Mouse (Mus musculus) hindbrain, embryonic 15.5 days (tissue): ENCODE measurements around the gene Abca3. TPM values are rescaled to one million over a fixed set of nuclear protein-coding genes. Genes with fewer than 3 reads are reported as not detected.
A peak's percentile ranks its signal among the peaks of the same experiment; 100 is the strongest.

Source experiments
- ATAC-seq: fragments of 200-750 bp; cut with Nextera tagmentation; 2 replicates; pipeline ENCODE4 v1.8.0; 2017; ENCODE audit warnings: low read depth, moderate number of reproducible peaks, moderate TSS enrichment; ENCODE audit not compliant: low FRiP score
- H3K27ac ChIP-seq: fragments of 300-500 bp; sonication (generic); replicated peaks from 2 replicates; pipeline ENCODE4 v1.5.1; 2015; ENCODE audit warnings: mild to moderate bottlenecking, inconsistent platforms
- H3K27me3 ChIP-seq: fragments of 300-500 bp; sonication (generic); 2 replicates; pipeline ENCODE4 v1.6.1; 2015; ENCODE audit warnings: control low read depth, inconsistent platforms
- H3K36me3 ChIP-seq: fragments of 300-500 bp; sonication (generic); 2 replicates; pipeline ENCODE4 v1.6.1; 2015; ENCODE audit warnings: control low read depth, inconsistent platforms
- H3K4me1 ChIP-seq: fragments of 300-500 bp; sonication (generic); replicated peaks from 2 replicates; pipeline ENCODE4 v1.6.1; 2015; ENCODE audit warnings: control low read depth, inconsistent platforms
- H3K4me2 ChIP-seq: fragments of 300-500 bp; sonication (generic); 2 replicates; pipeline ENCODE4 v1.6.1; 2015; ENCODE audit warnings: moderate library complexity, mild to moderate bottlenecking, inconsistent platforms
- H3K4me3 ChIP-seq: fragments of 300-500 bp; sonication (generic); 2 replicates; pipeline ENCODE4 v1.5.1; 2015; ENCODE audit warnings: mild to moderate bottlenecking, inconsistent platforms
- H3K9ac ChIP-seq: fragments of 300-500 bp; sonication (generic); 2 replicates; pipeline ENCODE4 v1.6.1; 2015; ENCODE audit warnings: inconsistent platforms
- H3K9me3 ChIP-seq: fragments of 300-500 bp; sonication (generic); 2 replicates; pipeline ENCODE4 v1.6.1; 2016; ENCODE audit warnings: control low read depth, inconsistent platforms
- WGBS: fragments of 180-500 bp; shearing (Covaris S2); methylation state at CpG from one replicate; pipeline ENCODE4 v1.1.7; 2015; 5-methylcytosine and 5-hydroxymethylcytosine counted together
- polyA plus RNA-seq: library from polyadenylated mRNA; unstranded; fragments of >200 nt; fragmentation: Nextera tagmentation; extraction: Ambion mirVana; gene quantifications from 2 replicates; pipeline ENCODE4 v1.2.1, GENCODE M21; 2015

Abca3 gene
- 31.0 and 31.9 TPM in 2 replicates for polyA plus RNA-seq

DNA sequence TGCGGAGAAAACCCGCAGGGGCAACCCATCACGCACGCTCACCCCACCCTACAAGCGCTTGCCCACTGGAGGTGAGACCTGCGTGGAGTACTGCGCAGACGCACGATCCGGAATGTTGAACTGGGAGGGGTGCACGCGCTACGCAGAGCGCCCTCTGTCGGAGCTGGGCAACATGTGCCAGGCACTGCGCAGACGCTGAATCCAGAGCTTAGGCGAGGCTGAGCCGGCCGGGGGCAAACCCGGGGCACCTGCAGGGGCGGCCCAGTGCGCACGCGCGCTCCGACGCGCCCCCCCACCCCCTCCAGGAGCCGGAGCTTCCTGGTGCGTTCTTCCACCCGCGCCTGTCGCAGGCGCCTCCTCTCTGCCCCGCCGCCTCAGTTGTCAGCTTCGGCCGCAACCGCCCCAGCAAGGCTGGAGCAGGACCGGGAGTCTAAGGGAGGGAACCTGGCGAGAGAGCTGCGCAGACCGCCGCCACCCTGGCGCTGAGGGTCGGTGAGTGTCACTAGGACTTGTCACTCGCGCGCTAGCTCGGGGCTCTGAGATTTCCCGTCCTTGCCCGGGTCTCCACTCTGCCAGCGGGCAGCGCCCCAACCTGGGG, at the start of gene Abca3:
Gene Abca3 (plus strand): TSS at position 191 of the 598 bp plus-strand sequence.
- Histone ChIP-seq H3K9ac (peak within 1 kb of the TSS; percentile 92), H3K27me3 (no peaks in the 10 kb centered on the region), H3K27ac (peak within 1 kb of the TSS; percentile 84), H3K4me1 (peaks cover 39% of the 10 kb centered on the region), H3K4me2 (peak within 1 kb of the TSS; percentile 92), H3K36me3 (no peaks in the 10 kb centered on the region), H3K9me3 (no peaks in the 10 kb centered on the region), H3K4me3 (peak within 1 kb of the TSS; percentile 86)
- under 1% methylated on average over 55 of the region's 55 CpGs for WGBS
- peak; percentile 98 for ATAC-seq

DNA sequence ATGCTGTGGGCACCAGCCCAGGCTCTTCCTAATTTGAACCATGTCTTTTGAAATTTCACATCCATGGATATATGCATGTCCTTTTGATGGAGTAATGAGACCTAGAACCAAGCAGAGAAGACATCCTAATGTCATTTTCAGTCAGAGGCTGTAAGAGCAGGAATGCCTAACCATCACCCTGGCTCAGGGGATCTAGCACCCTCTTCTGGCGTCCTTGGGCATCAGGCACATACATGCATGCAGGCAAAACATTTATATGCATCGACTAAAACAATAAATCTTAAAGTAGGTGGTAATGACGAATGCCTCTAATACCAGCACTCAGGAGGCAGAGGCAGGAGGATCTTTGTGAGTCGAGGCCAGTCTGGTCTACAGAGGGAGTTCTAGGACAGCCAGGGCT, 44.2 kb upstream of the Abca3 start:
- Histone ChIP-seq H3K27me3 (no peaks in the 10 kb centered on the region), H3K4me3 (no peak overlapping the region), H3K9me3 (no peaks in the 10 kb centered on the region), H3K9ac (no peak overlapping the region), H3K4me1 (no peaks in the 10 kb centered on the region), H3K27ac (no peak overlapping the region), H3K36me3 (no peaks in the 10 kb centered on the region), H3K4me2 (no peak overlapping the region)
- 45% methylated on average over 4 of the region's 4 CpGs for WGBS
- ATAC-seq, result no peak

DNA sequence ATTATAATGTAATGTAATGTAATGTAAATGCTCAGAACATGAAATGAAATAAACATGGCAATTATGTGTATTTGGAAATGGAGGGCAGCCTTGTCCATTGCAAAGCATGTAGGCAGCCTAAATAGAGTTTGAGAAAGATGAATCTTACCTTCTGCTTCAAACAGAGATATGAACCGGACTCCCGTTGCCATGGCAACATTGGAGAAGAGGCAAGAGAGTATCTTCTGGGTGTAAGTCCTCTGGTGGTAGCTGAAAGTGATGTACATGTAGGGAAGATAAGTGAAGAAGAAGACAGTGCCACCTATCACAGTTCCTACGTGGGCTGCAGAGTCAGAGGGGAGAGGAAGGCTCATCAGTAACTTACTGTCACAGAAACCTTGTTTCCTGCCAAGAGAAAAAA, 30.9 kb upstream of the Abca3 start:
- Histone ChIP-seq H3K4me3 (no peak overlapping the region), H3K36me3 (no peaks in the 10 kb centered on the region), H3K4me2 (no peak overlapping the region), H3K27me3 (no peaks in the 10 kb centered on the region), H3K27ac (no peak overlapping the region), H3K4me1 (no peaks in the 10 kb centered on the region), H3K9me3 (no peaks in the 10 kb centered on the region), H3K9ac (no peak overlapping the region)
- ATAC-seq, result no peak
- WGBS, result 84% methylated on average over 3 of the region's 3 CpGs

DNA sequence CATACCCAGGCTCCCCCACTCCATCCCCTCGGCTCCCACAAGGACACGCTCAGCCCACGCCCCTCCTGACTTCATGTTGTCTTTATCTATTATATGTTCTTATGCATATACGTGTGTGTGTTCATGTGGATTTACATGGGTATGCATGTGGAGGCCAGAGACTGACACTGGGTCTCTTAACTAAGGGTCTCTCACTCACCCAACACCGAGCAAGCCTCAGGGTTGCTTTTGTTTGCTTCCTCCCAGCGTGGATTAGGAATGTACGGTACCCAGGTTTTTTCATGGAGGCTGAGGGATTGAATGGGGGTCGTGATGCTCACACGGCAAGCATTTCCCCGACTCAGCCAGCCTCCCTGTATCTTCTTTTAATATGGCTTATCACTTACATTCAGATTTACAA, 26.7 kb upstream of the Abca3 start:
- no peaks in the 10 kb centered on the region for H3K27me3 ChIP-seq
- no peak overlapping the region for H3K9ac ChIP-seq
- no peaks in the 10 kb centered on the region for H3K9me3 ChIP-seq
- ATAC-seq, result no peak
- no peak overlapping the region for H3K4me3 ChIP-seq
- H3K4me2 ChIP-seq, result no peak overlapping the region
- WGBS, result 92% methylated on average over 10 of the region's 10 CpGs
- no peaks in the 10 kb centered on the region for H3K4me1 ChIP-seq
- H3K27ac ChIP-seq, result no peak overlapping the region
- H3K36me3 ChIP-seq, result no peaks in the 10 kb centered on the region

DNA sequence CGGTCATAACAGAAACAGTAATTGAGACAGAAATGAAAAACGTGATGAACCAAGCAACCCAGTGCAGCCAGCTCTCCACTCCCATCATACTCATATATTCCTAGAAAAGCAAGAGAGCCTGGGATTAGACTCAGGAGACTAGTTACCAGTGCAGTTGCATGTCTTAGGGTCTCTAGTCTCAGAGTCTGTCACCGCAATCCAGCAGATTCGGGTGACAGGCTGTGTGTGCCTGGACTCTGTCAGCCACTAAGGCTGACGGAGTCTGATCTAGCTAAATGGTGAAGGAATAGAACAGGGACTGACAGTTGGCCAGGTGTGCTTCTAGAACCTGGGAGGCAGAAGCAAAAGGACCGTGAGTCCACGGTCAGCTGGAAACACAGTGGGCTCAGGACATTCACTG, 24.1 kb upstream of the Abca3 start:
- ATAC-seq, result no peak
- H3K9me3 ChIP-seq, result no peaks in the 10 kb centered on the region
- no peak overlapping the region for H3K27ac ChIP-seq
- no peak overlapping the region for H3K4me3 ChIP-seq
- no peaks in the 10 kb centered on the region for H3K27me3 ChIP-seq
- no peak overlapping the region for H3K4me2 ChIP-seq
- no peak overlapping the region for H3K9ac ChIP-seq
- no peaks in the 10 kb centered on the region for H3K36me3 ChIP-seq
- WGBS, result 83% methylated on average over 7 of the region's 7 CpGs
- no peaks in the 10 kb centered on the region for H3K4me1 ChIP-seq

DNA sequence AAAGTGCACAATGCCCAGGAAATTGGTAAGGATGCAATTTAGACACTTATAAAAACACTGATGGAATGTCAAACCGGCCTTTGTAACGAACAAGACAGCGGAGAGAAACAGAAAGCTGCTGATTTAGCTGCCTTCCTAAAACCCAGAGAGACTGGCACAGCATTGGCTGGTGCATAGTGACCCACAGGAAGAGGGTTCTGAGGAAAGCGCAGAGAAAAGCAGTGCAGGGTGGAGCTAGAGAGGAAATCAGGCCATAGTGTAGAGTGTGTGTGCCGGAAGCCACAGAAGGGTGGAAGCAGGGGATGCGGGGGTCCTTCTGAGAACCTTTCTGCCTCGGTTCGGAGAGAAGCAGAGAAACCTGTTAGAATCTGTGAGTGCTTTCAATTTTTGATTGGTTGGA, 7.1 kb upstream of the Abca3 start:
- no peak overlapping the region for H3K4me2 ChIP-seq
- H3K4me1 ChIP-seq, result no peaks in the 10 kb centered on the region
- no peak overlapping the region for H3K27ac ChIP-seq
- no peak overlapping the region for H3K4me3 ChIP-seq
- H3K27me3 ChIP-seq, result no peaks in the 10 kb centered on the region
- H3K9ac ChIP-seq, result no peak overlapping the region
- 88% methylated on average over 8 of the region's 8 CpGs for WGBS
- no peaks in the 10 kb centered on the region for H3K36me3 ChIP-seq
- ATAC-seq, result no peak
- no peaks in the 10 kb centered on the region for H3K9me3 ChIP-seq

DNA sequence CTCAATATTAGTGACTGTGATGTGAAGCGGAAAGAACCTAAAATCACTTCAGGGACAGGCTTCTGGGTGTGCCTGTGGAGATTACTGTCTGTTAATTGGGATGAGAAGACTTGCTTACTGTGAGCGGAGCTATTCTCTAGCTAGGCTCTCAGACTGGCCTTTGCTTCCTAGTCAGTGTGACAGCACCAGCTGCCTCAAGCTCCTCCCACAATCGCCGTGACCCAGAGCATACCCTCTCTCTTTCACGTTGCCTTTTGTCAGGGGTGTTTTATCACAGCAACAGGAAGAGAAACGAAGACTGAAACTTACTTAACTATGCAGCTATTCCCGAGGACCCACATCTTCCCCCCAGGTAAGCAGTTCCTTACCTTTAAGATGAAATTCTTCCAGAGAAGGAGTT, 4.9 kb upstream of the Abca3 start:
- no peaks in the 10 kb centered on the region for H3K36me3 ChIP-seq
- no peak overlapping the region for H3K9ac ChIP-seq
- 50% methylated on average over 7 of the region's 7 CpGs for WGBS
- H3K9me3 ChIP-seq, result no peaks in the 10 kb centered on the region
- H3K4me2 ChIP-seq, result no peak overlapping the region
- H3K4me1 ChIP-seq, result peaks cover 9% of the 10 kb centered on the region
- H3K27ac ChIP-seq, result no peak overlapping the region
- no peak overlapping the region for H3K4me3 ChIP-seq
- H3K27me3 ChIP-seq, result no peaks in the 10 kb centered on the region
- ATAC-seq, result no peak

DNA sequence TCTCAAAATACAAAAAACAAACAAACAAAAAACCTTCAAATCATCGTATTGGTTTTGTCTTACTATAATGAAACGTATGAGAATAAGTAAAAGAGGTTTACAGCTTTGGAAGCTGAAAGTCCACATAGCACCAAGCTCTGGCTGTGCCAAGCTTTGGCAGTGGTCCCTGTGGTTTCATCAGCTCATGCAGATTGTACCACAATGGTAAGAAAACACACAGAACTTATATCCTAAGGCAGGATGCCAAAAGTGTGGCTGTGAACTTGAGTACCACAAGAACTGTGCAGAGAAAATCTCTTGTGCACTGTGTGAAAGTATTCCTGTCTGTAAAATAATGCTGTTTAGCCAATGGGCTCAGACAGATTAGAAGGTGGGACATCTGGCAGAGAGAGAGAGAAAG, 2.6 kb upstream of the Abca3 start:
- WGBS, result 86% methylated on average over 2 of the region's 2 CpGs
- no peak overlapping the region for H3K4me2 ChIP-seq
- H3K9ac ChIP-seq, result no peak overlapping the region
- no peak overlapping the region for H3K27ac ChIP-seq
- no peaks in the 10 kb centered on the region for H3K36me3 ChIP-seq
- H3K27me3 ChIP-seq, result no peaks in the 10 kb centered on the region
- H3K9me3 ChIP-seq, result no peaks in the 10 kb centered on the region
- no peak for ATAC-seq
- no peak overlapping the region for H3K4me3 ChIP-seq
- H3K4me1 ChIP-seq, result peaks cover 26% of the 10 kb centered on the region

DNA sequence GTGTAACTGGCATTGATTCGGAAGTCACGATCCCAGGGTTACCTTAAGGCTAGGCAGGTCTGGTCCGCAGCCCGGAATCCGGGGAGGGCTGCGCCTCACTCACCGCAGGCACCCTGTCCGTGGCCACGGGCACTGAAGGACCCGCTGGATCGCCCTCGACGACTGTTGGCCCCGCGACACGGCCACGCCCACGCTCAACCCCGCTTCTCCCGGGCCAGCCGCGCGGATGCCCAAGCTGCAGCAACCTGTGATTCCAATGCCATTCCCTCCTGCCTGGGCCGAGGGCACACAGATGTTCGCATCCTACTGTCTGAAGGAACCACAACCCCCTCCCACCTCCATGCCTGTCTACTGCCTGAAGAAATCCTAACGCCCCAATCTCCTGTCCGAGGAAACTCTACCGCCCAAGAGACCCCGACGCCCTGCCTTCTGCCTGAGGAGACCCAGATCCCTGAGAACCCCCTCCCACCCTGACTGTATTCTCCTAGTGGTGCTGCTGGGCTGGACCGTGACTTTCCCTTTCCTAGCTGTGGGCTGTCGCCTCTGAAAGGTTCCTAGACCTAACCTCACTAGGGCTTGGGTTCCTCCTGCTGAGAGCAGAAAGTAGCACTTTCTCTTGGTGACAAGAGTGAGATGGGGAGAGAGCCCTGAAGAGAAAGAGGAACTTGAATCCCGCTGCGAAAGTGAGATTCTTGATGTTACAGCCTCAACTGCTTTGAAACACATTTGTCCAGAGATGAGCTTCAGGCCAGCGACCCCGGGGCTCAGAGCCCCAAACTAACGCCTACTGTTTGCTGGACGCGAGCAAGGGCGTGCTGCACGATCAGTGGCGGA, 607 bp upstream of the Abca3 start, which contains the start of gene Abca17:
Gene Abca17 (minus strand): TSS at position 143 of the 834 bp plus-strand sequence.
- WGBS, result 3% methylated on average over 42 of the region's 42 CpGs
- peak within 1 kb of the TSS; percentile 84 for H3K27ac ChIP-seq
- peak within 1 kb of the TSS; percentile 86 for H3K4me3 ChIP-seq
- peak within 1 kb of the TSS; percentile 92 for H3K9ac ChIP-seq
- H3K27me3 ChIP-seq, result no peaks in the 10 kb centered on the region
- H3K4me2 ChIP-seq, result peak within 1 kb of the TSS; percentile 92
- peaks cover 39% of the 10 kb centered on the region for H3K4me1 ChIP-seq
- H3K9me3 ChIP-seq, result no peaks in the 10 kb centered on the region
- 0 out of 2 replicates have a peak, but pooled peaks have one; percentile 15 for ATAC-seq
- H3K36me3 ChIP-seq, result no peaks in the 10 kb centered on the region

DNA sequence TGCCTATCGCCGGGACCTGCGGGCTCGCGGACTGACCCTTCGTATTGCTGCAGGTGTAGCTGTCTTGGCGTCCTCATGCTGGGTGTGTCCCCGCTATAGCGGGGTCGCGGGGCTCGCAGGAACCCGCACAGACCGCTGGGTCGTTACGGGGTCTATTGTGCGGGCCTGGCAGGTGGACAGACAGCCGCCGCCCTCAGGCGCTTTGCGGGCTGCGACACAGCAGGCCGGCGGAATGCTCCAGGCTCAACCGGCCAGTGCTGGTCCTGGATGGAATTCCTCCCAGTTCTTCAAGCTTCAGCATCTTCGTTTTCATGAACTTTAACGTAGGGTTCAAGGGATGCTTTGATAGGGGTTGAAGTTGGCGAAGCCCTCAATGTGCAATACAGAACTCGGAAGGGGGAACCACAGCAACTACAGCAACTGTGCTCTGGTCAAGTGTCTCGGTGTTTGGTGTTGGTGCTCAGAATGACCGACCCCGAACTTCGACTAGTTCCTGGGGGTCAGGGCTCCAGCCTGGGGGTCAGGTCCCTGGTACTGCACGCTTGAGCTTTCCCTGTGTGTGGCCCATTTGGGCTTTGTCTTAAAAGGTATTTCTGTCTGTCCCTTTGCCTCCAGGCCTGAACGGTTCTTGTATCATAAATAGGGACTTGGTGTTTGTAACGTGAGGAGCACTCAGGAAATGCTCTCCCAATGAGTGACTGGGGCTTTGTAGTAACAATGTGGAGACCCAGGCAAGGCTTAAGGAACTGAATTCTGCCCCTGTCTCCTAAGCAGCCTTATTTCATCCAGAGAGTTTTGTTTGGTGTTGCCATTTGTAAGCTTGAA, 832 bp downstream of the Abca3 start:
- H3K4me1 ChIP-seq, result peaks cover 39% of the 10 kb centered on the region
- WGBS, result 2% methylated on average over 36 of the region's 36 CpGs
- peak overlapping the region; percentile 86 for H3K4me3 ChIP-seq
- peak overlapping the region; percentile 92 for H3K4me2 ChIP-seq
- no peaks in the 10 kb centered on the region for H3K9me3 ChIP-seq
- no peaks in the 10 kb centered on the region for H3K27me3 ChIP-seq
- H3K9ac ChIP-seq, result peak overlapping the region; percentile 92
- peak overlapping the region; percentile 84 for H3K27ac ChIP-seq
- no peaks in the 10 kb centered on the region for H3K36me3 ChIP-seq
- no peak for ATAC-seq

DNA sequence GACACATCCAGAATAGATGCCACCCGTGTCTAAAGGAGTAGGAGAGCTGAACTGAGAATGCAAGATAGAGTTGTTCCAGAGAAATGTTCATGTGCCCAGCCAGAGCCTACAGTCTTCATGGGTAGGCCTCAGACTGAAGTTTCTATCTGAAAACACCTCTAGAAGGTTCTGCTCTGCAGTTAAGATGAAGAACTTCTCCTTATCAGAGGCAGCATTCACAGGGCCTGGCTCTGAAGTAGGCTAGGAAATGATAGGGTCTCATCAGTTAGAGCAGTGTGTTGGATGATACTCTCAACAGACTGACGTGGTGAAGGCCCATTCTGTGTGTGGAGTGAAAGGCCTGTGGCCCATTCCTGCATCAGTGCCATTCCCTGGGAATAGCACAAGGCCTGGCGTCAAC, 2.2 kb downstream of the Abca3 start:
- 85% methylated on average over 3 of the region's 3 CpGs for WGBS
- H3K4me2 ChIP-seq, result peak overlapping the region; percentile 92; the same call in 1 of the 2 replicates
- no peaks in the 10 kb centered on the region for H3K9me3 ChIP-seq
- ATAC-seq, result no peak
- no peak overlapping the region for H3K4me3 ChIP-seq
- no peak overlapping the region for H3K27ac ChIP-seq
- no peak overlapping the region for H3K9ac ChIP-seq
- peaks cover 39% of the 10 kb centered on the region for H3K4me1 ChIP-seq
- peaks cover 6% of the 10 kb centered on the region; the same call in 1 of the 2 replicates for H3K36me3 ChIP-seq
- no peaks in the 10 kb centered on the region for H3K27me3 ChIP-seq

DNA sequence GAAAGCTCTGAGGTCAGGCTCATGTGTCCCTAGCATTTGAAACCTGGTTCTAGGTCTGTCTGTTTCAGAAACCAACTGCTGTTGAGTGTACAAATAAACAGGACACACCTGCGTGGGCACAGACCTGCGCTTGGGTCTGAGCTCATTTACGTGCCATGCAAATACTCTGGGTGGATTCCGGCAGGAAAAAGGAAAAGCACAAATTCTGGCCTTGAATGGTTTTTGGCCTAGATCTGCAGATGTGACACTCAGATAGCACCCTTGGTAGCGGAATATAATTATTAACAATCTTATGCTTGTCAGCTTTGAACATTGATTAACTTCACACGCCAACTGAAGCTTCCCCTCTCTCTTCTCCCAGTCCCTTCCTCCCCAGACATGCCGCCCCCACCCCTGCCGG, 3.5 kb downstream of the Abca3 start:
- no peak overlapping the region for H3K27ac ChIP-seq
- no peaks in the 10 kb centered on the region for H3K9me3 ChIP-seq
- WGBS, result 85% methylated on average over 8 of the region's 8 CpGs
- H3K4me1 ChIP-seq, result peaks cover 39% of the 10 kb centered on the region
- H3K36me3 ChIP-seq, result peaks cover 10% of the 10 kb centered on the region; the same call in 1 of the 2 replicates
- no peaks in the 10 kb centered on the region for H3K27me3 ChIP-seq
- no peak for ATAC-seq
- no peak overlapping the region for H3K4me2 ChIP-seq
- H3K4me3 ChIP-seq, result no peak overlapping the region
- no peak overlapping the region for H3K9ac ChIP-seq
